Mouse (Mus musculus): ENCODE measurements at regions not wholly inside any gene's neighbourhood (a gene's known extent, or its start where the extent isn't known, plus 50 kb on each side); places are given as distances from the start of the nearest gene placed in this dataset.

GRCm38 (mm10) chr3:21962360-21962782 lies 114.1 kb upstream of the Tbl1xr1 start:
- no peak for DNase-seq (ENCODE audit: low spot score in 2 of 2)

- DNase-seq (ENCODE audit: low spot score in 2 of 2), result no peak
These were observed 113.3 kb upstream of the Tbl1xr1 start for GRCm38 (mm10) chr3:21962921-21963732.

GRCm38 (mm10) chr3:21963733-21964351 lies 112.6 kb upstream of the Tbl1xr1 start:
- DNase-seq (ENCODE audit: low spot score in 2 of 2), result no peak

GRCm38 (mm10) chr3:21964438-21964837 lies 112.0 kb upstream of the Tbl1xr1 start:
- no peak for DNase-seq (ENCODE audit: low spot score in 2 of 2)

GRCm38 (mm10) chr3:21965556-21965955 lies 110.9 kb upstream of the Tbl1xr1 start:
- no peak for DNase-seq (ENCODE audit: low spot score in 2 of 2)

- DNase-seq (ENCODE audit: low spot score in 2 of 2), result no peak
These were observed 104.7 kb upstream of the Tbl1xr1 start for GRCm38 (mm10) chr3:21971731-21972130.

GRCm38 (mm10) chr3:21973153-21973552 lies 103.3 kb upstream of the Tbl1xr1 start:
- DNase-seq (ENCODE audit: low spot score in 2 of 2), result no peak

- DNase-seq (ENCODE audit: low spot score in 2 of 2), result no peak
These were observed 102.8 kb upstream of the Tbl1xr1 start for GRCm38 (mm10) chr3:21973681-21974080.

GRCm38 (mm10) chr3:21974766-21975165 lies 101.7 kb upstream of the Tbl1xr1 start:
- no peak for DNase-seq (ENCODE audit: low spot score in 2 of 2)

GRCm38 (mm10) chr3:21977775-21978174 lies 98.7 kb upstream of the Tbl1xr1 start:
- DNase-seq (ENCODE audit: low spot score in 2 of 2), result no peak

- DNase-seq (ENCODE audit: low spot score in 2 of 2), result no peak
These were observed 93.5 kb upstream of the Tbl1xr1 start for GRCm38 (mm10) chr3:21982991-21983390.

GRCm38 (mm10) chr3:21983993-21984725 lies 92.3 kb upstream of the Tbl1xr1 start:
- peak in 1 of 2 experiments; percentile 7 for DNase-seq (ENCODE audit: low spot score in 2 of 2)

- no peak for DNase-seq (ENCODE audit: low spot score in 2 of 2)
These were observed 91.6 kb upstream of the Tbl1xr1 start for GRCm38 (mm10) chr3:21984807-21985206.

- no peak for DNase-seq (ENCODE audit: low spot score in 2 of 2)
These were observed 90.1 kb upstream of the Tbl1xr1 start for GRCm38 (mm10) chr3:21986164-21986892.

GRCm38 (mm10) chr3:21986893-21987250 lies 89.6 kb upstream of the Tbl1xr1 start:
- DNase-seq (ENCODE audit: low spot score in 2 of 2), result no peak

GRCm38 (mm10) chr3:21987455-21988009 lies 88.9 kb upstream of the Tbl1xr1 start:
- DNase-seq (ENCODE audit: low spot score in 2 of 2), result no peak

GRCm38 (mm10) chr3:21988010-21988531 lies 88.4 kb upstream of the Tbl1xr1 start:
- no peak for DNase-seq (ENCODE audit: low spot score in 2 of 2)

- DNase-seq (ENCODE audit: low spot score in 2 of 2), result no peak
These were observed 85.9 kb upstream of the Tbl1xr1 start for GRCm38 (mm10) chr3:21990526-21990925.

- DNase-seq (ENCODE audit: low spot score in 2 of 2), result peak; percentile 8 to 13
These were observed 84.7 kb upstream of the Tbl1xr1 start for GRCm38 (mm10) chr3:21991681-21992152.

GRCm38 (mm10) chr3:21992203-21992602 lies 84.2 kb upstream of the Tbl1xr1 start:
- no peak for DNase-seq (ENCODE audit: low spot score in 2 of 2)

GRCm38 (mm10) chr3:21993961-21994360 lies 82.5 kb upstream of the Tbl1xr1 start:
- DNase-seq (ENCODE audit: low spot score in 2 of 2), result no peak

Measured in frontal cortex, postnatal 14 days (tissue).